Mouse (Mus musculus): ENCODE measurements around the gene Hand1. TPM values are rescaled to one million over a fixed set of nuclear protein-coding genes. Genes with fewer than 3 reads are reported as not detected.
"Not testable (repeated sequence)": the region's sequence is repeated elsewhere in the genome, so short reads cannot be mapped to it uniquely, and the experiment has no call there.

Gene Hand1
- total and polyA plus RNA-seq, 3 experiments = not detected

- H3K9me3 ChIP-seq (replicated peaks; ENCODE audit: insufficient read depth, low read length); H3K4me3 ChIP-seq (ENCODE audit: control insufficient read depth in 1 of 2, insufficient read depth in 1 of 2, low read depth in 2 of 2, low read length in 2 of 2); H3K36me3 ChIP-seq (ENCODE audit: control insufficient read depth in 1 of 2, insufficient read depth in 2 of 2, low read length in 2 of 2); H3K9ac ChIP-seq (ENCODE audit: control insufficient read depth, low read depth, low read length, poor library complexity, severe bottlenecking); DNase-seq (ENCODE audit: low read depth, low spot score); H3K79me2 ChIP-seq (ENCODE audit: control insufficient read depth, insufficient read depth, low read length, poor library complexity); H3K27ac ChIP-seq (ENCODE audit: control insufficient read depth, low read depth, low read length); H3K27me3 ChIP-seq (ENCODE audit: control insufficient read depth in 1 of 2, insufficient read depth in 2 of 2, low read length in 2 of 2): not testable (repeated sequence)
- H3K4me1 ChIP-seq (ENCODE audit: control insufficient read depth in 1 of 2, insufficient read depth in 2 of 2, low read length in 2 of 2) = peaks cover 0 to 13% of the 10 kb centered on the region in 2 experiments; a peak in 2 of 4 replicates
- 0 out of 2 replicates have a peak, but pooled peaks have one; percentile 35 for TF ChIP-seq MYC (IDR thresholded peaks at IDR 0.05; ENCODE audit: low read depth, low read length)
- TF ChIP-seq ZNF384 (IDR thresholded peaks at IDR 0.05; ENCODE audit: low read depth, low read length) = peak; percentile 82
- peak in 1 of 3 experiments; percentile 36; a peak in 2 of 6 replicates for TF ChIP-seq CTCF (IDR thresholded peaks at IDR 0.05 in 2 of 3, conservative IDR thresholded peaks at IDR 0.05 in 1 of 3; ENCODE audit: control insufficient read depth in 1 of 3, insufficient read depth in 1 of 3, low read depth in 2 of 3, low read length in 3 of 3, poor library complexity in 1 of 3, severe bottlenecking in 1 of 3)
- TF ChIP-seq SMC3 (IDR thresholded peaks at IDR 0.05; ENCODE audit: low read depth, low read length) = 0 out of 2 replicates have a peak, but pooled peaks have one; percentile 27
These were observed 9.5 kb downstream of the Hand1 start for GRCm38 (mm10) chr11:57823159-57823558.

GRCm38 (mm10) chr11:57819999-57820581, 12.5 kb downstream of the Hand1 start:
- TF ChIP-seq SMC3 (IDR thresholded peaks at IDR 0.05; ENCODE audit: low read depth, low read length) (peak; percentile 91), NRF1 (IDR thresholded peaks at IDR 0.05; ENCODE audit: insufficient read depth, low read depth, low read length, poor library complexity, severe bottlenecking) (no peak), MAZ (IDR thresholded peaks at IDR 0.05; ENCODE audit: low read depth, low read length) (0 out of 2 replicates have a peak, but pooled peaks have one; percentile 20), RAD21 (IDR thresholded peaks at IDR 0.05; ENCODE audit: low read depth, low read length) (peak; percentile 79), MXI1 (IDR thresholded peaks at IDR 0.05; ENCODE audit: low read depth, low read length) (0 out of 2 replicates have a peak, but pooled peaks have one; percentile 19), POLR2AphosphoS5 (IDR thresholded peaks at IDR 0.05; ENCODE audit: borderline replicate concordance, low read depth, low read length) (no peak), POLR2AphosphoS2 (IDR thresholded peaks at IDR 0.05; ENCODE audit: low read length) (no peak), ZKSCAN1 (IDR thresholded peaks at IDR 0.05; ENCODE audit: low read depth, low read length) (no peak), GATA1 (IDR thresholded peaks at IDR 0.05; ENCODE audit: low read depth, low read length) (peak; percentile 43; the same call in 1 of the 2 replicates), ZC3H11A (IDR thresholded peaks at IDR 0.05; ENCODE audit: low read depth, low read length) (peak; percentile 60; the same call in 1 of the 2 replicates), CTCF (IDR thresholded peaks at IDR 0.05 in 2 of 3, conservative IDR thresholded peaks at IDR 0.05 in 1 of 3; ENCODE audit: control insufficient read depth in 1 of 3, insufficient read depth in 1 of 3, low read depth in 2 of 3, low read length in 3 of 3, poor library complexity in 1 of 3, severe bottlenecking in 1 of 3) (peak; percentile 71 to 97 (median 92)), RCOR1 (IDR thresholded peaks at IDR 0.05; ENCODE audit: low read depth, low read length) (no peak; the same call in 1 of the 2 replicates), TAL1 (IDR thresholded peaks at IDR 0.05; ENCODE audit: low read length) (no peak), CHD1 (IDR thresholded peaks at IDR 0.05; ENCODE audit: low read depth, low read length) (no peak), CHD2 (IDR thresholded peaks at IDR 0.05; ENCODE audit: low read length) (no peak), BHLHE40 (IDR thresholded peaks at IDR 0.05; ENCODE audit: borderline replicate concordance, low read depth, low read length) (no peak), HCFC1 (IDR thresholded peaks at IDR 0.05; ENCODE audit: low read depth, low read length) (no peak), TCF12 (IDR thresholded peaks at IDR 0.05; ENCODE audit: low read depth, low read length) (0 out of 2 replicates have a peak, but pooled peaks have one; percentile 7), MAFK (IDR thresholded peaks at IDR 0.05; ENCODE audit: borderline replicate concordance, low read depth, low read length) (no peak)
- peaks cover 0 to 3% of the 10 kb centered on the region in 2 experiments; a peak in 2 of 4 replicates for H3K36me3 ChIP-seq (ENCODE audit: control insufficient read depth in 1 of 2, insufficient read depth in 2 of 2, low read length in 2 of 2)
- no peak overlapping the region for H3K4me3 ChIP-seq (ENCODE audit: control insufficient read depth in 1 of 2, insufficient read depth in 1 of 2, low read depth in 2 of 2, low read length in 2 of 2)
- H3K27ac ChIP-seq (ENCODE audit: control insufficient read depth, low read depth, low read length) = no peak overlapping the region
- no peaks in the 10 kb centered on the region for H3K27me3 ChIP-seq (ENCODE audit: control insufficient read depth in 1 of 2, insufficient read depth in 2 of 2, low read length in 2 of 2)
- peak overlapping the region; percentile 26; the same call in 1 of the 2 replicates for H3K9ac ChIP-seq (ENCODE audit: control insufficient read depth, low read depth, low read length, poor library complexity, severe bottlenecking)
- H3K9me3 ChIP-seq (replicated peaks; ENCODE audit: insufficient read depth, low read length) = no peaks in the 10 kb centered on the region
- no peaks in the 10 kb centered on the region for H3K79me2 ChIP-seq (ENCODE audit: control insufficient read depth, insufficient read depth, low read length, poor library complexity)
- peaks cover 0 to 13% of the 10 kb centered on the region in 2 experiments; a peak in 2 of 4 replicates for H3K4me1 ChIP-seq (ENCODE audit: control insufficient read depth in 1 of 2, insufficient read depth in 2 of 2, low read length in 2 of 2)
- DNase-seq (ENCODE audit: low read depth, low spot score) = peak; percentile 91
